Mouse (Mus musculus) left cerebral cortex, adult 2 months (tissue): ENCODE data around the gene Polr3c. TPM values are rescaled to one million over a fixed set of nuclear protein-coding genes. Genes with fewer than 3 reads are reported as not detected.
A peak's percentile ranks its signal among the peaks of the same experiment; 100 is the strongest.
"Not testable (repeated sequence)": the region's sequence is repeated elsewhere in the genome, so short reads cannot be mapped to it uniquely, and the experiment has no call there.

Source experiments
- DNase-seq, 2 experiments: peaks; one replicate each; pipeline ENCODE4 v3.0.0; 2021 to 2022; ENCODE audit warnings: low spot score in 2 of 2, mixed read lengths in 1 of 2; ENCODE audit errors: extremely low spot score in 1 of 2
- H3K27ac ChIP-seq: fragments of 200-600 bp; 2 replicates; pipeline ENCODE4 v1.8.1; 2022
- H3K4me3 ChIP-seq: fragments of 200-600 bp; 2 replicates; pipeline ENCODE4 v1.8.1; 2022
- CTCF ChIP-seq: fragments of 200-600 bp; IDR thresholded peaks from 2 replicates; pipeline ENCODE4 v1.8.1; 2022; ENCODE audit warnings: antibody characterized with exemption, mild to moderate bottlenecking, moderate library complexity
- intact Hi-C: fragments of 180-260 bp; cut with DNase I; formaldehyde crosslinking; loops from one replicate; pipeline ENCODE4 v1.15.1; 2025
- total RNA-seq, 2 experiments: library from RNA; stranded (reverse); gene quantifications; 2 replicates each; pipeline ENCODE4 v1.2.3; 2021

The Polr3c gene
- total RNA-seq, 2 experiments from 2014 or later, result 22.7 to 25.3 TPM

GRCm38 (mm10) chr3:96668424-96669067 is 58.9 kb downstream of the Polr3c start:
- intact Hi-C loops, result no loop called here
- Histone ChIP-seq H3K27ac (no peak overlapping the region), H3K4me3 (no peak overlapping the region)
- no peak for TF ChIP-seq CTCF
- no peak for DNase-seq

- no peak for DNase-seq
- no peak overlapping the region for H3K4me3 ChIP-seq
- no peak overlapping the region for H3K27ac ChIP-seq
- peak; percentile 37 for TF ChIP-seq CTCF
- intact Hi-C loops, result no loop called here
Observed at GRCm38 (mm10) chr3:96667316-96667715, 60.1 kb downstream of the Polr3c start.

GRCm38 (mm10) chr3:96666916-96667315 is 60.5 kb downstream of the Polr3c start:
- no peak overlapping the region for H3K4me3 ChIP-seq
- no peak for TF ChIP-seq CTCF
- DNase-seq, result no peak
- H3K27ac ChIP-seq, result no peak overlapping the region
- intact Hi-C loops, result no loop called here

GRCm38 (mm10) chr3:96665732-96666363 is 61.6 kb downstream of the Polr3c start:
- H3K4me3 ChIP-seq, result not testable (repeated sequence)

GRCm38 (mm10) chr3:96663432-96664239 is 63.8 kb downstream of the Polr3c start:
- Histone ChIP-seq H3K4me3 (peak overlapping the region; percentile 39), H3K27ac (peak overlapping the region; percentile 34; the same call in 1 of the 2 replicates)
- peak; percentile 87 for TF ChIP-seq CTCF
- intact Hi-C loops, result no loop called here
- DNase-seq, result peak; percentile 82 to 89

More at GRCm38 (mm10) chr3:96665732-96666363, 61.6 kb downstream of the Polr3c start:
- H3K27ac ChIP-seq, intact Hi-C loops, DNase-seq: not testable (repeated sequence)

GRCm38 (mm10) chr3:96662731-96663316 is 64.6 kb downstream of the Polr3c start:
- no peak overlapping the region for H3K4me3 ChIP-seq
- intact Hi-C loops, result no loop called here
- DNase-seq, result no peak
- TF ChIP-seq CTCF, result no peak
- no peak overlapping the region; the same call in 1 of the 2 replicates for H3K27ac ChIP-seq

Other genes with a start within 250 kb of the Polr3c start
- 1 to 10 TPM; 1.7 to 1.8 TPM for gene Hfe2, start 202.5 kb downstream of the Polr3c start, total RNA-seq
- gene Txnip, start 169.7 kb downstream of the Polr3c start, total RNA-seq, result 10 to 100 TPM; 22.4 to 28.2 TPM
- not detected for gene Gm16253, start 150.6 kb downstream of the Polr3c start, total RNA-seq
- 10 to 100 TPM; 26.6 to 28.1 TPM for gene Polr3gl, start 133.4 kb downstream of the Polr3c start, total RNA-seq
- 10 to 100 TPM; 66.8 to 70.3 TPM for gene Ankrd34a, start 131.0 kb downstream of the Polr3c start, total RNA-seq
- 10 to 100 TPM; 18.6 to 21.5 TPM for gene Lix1l, start 126.5 kb downstream of the Polr3c start, total RNA-seq
- 10 to 100 TPM; 37.6 to 38.5 TPM for gene Rbm8a, start 97.7 kb downstream of the Polr3c start, total RNA-seq
- gene Pex11b, start 92.3 kb downstream of the Polr3c start, total RNA-seq, result 10 to 100 TPM; 53.0 to 56.3 TPM
- gene Gm42957, start 92.2 kb downstream of the Polr3c start, total RNA-seq, result under 1 TPM; 0.41 to 0.68 TPM
- 1 to 10 TPM; 2.9 to 3.6 TPM for gene Itga10, start 82.0 kb downstream of the Polr3c start, total RNA-seq
- 1 to 10 TPM; 8.3 to 9.5 TPM for gene Ankrd35, start 57.5 kb downstream of the Polr3c start, total RNA-seq
- gene Pias3, start 31.2 kb downstream of the Polr3c start, total RNA-seq, result 10 to 100 TPM; 23.6 to 30.3 TPM
- 10 to 100 TPM in 1 of 2 experiments, 1 to 10 TPM in 1; 8.7 to 10.4 TPM for gene Nudt17, start 19.1 kb downstream of the Polr3c start, total RNA-seq
- gene Rnf115, start within 50 bp of the Polr3c start, total RNA-seq, result 10 to 100 TPM; 58.3 to 61.9 TPM
- gene Pdzk1, start 101.7 kb upstream of the Polr3c start, total RNA-seq, result under 1 TPM in 1 of 2 experiments, not detected in 1; 0.14 TPM
- not detected for gene Cd160, start 101.7 kb upstream of the Polr3c start, total RNA-seq
- gene Gja5, start 177.1 kb upstream of the Polr3c start, total RNA-seq, result under 1 TPM; 0.70 to 0.75 TPM
- gene Gpr89, start 177.7 kb upstream of the Polr3c start, total RNA-seq, result 10 to 100 TPM; 40.7 to 42.8 TPM
- not detected for gene Gja8, start 198.4 kb upstream of the Polr3c start, total RNA-seq